Mouse (Mus musculus): ENCODE results near the gene Dnaaf1. TPM values are rescaled to one million over a fixed set of nuclear protein-coding genes. Genes with fewer than 3 reads are reported as not detected.

Gene Dnaaf1
- polyA plus RNA-seq, 2 experiments from 2014 or later, result not detected

DNA sequence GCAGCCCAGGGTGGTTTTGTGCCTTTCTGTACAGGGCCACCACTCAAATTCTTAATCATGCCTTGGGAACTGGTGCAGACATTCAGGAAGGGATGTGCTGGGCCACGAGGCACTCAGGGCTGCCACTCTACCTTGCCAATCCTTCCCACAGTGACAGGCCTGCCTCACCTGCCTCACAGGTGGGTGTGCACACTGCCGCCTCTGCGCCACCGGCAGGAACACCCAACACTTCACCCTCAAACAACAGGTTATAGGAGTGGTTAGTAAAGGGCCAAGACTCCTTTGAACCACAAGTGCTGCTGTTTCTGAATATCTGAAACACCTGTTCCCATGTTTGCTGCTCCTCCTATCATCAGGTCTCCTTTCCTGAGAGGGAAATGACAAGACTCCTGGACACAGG is 2.6 kb upstream of the Dnaaf1 start:
- no peak for ATAC-seq

DNA sequence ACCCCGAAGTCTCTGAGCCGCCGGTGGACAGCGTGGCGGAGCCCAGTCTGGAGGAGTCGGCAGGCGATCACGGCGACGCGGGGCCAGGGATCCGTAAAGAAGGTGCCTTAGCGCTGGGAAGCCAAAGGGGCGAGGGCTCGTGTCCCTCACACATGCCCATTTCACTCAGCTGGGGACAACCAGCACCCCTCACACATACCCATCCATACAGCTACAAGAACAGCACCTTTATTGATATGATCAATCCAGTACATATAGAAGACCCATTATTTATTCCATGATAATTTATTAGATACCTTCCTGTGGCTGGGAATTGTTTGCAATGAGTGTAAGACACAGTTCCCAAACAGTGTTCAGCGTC is 311 bp downstream of the Dnaaf1 start:
- ATAC-seq, result peak; percentile 3

DNA sequence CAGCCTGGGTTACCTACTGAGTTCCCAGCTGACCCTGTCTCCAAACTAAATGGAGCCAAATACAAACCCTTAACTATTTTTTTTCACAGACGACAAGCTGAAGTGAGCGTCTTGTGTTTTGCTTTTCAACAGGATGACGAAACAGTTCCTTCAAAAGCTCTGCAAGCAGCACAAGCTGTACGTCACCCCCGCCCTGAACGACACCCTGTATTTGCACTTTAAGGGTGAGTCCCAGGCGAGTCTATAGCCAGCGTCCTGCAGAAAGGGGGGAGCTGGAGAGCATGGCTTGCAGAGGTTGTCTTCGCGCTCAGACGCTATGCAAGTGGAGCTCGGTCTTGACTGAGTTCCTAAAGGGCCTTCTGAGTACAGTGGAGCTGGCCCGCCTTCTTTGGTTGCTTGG is 4.1 kb downstream of the Dnaaf1 start:
- no peak for ATAC-seq

- ATAC-seq, result no peak
These were observed 5.6 kb downstream of the Dnaaf1 start for GRCm38 (mm10) chr8:119580441-119581161.

- ATAC-seq, result peak; percentile 92
These were observed 10.9 kb downstream of the Dnaaf1 start for GRCm38 (mm10) chr8:119585901-119586300.

- no peak for ATAC-seq
These were observed 13.3 kb downstream of the Dnaaf1 start for GRCm38 (mm10) chr8:119588321-119588720.

DNA sequence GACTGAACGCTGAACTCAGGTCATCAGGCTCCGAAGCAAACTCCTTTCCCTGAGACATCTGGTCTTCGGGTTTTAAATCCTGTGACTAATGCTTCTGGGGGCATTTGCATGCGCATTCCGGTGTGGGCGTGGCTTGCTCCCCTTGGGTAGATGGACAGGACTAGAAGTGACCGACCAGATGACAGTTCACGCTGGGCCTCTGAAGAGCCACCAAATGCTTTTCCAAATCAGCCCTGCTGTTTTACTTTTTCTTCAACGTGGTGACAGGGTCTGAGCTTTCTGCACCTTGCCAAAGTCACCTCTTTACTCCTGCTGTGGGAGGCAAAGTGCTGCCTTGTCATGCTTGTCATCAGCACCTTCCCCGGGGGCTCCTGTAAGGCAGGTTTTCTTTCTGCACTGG is 13.8 kb downstream of the Dnaaf1 start:
- ATAC-seq, result no peak

- ATAC-seq, result no peak
These were observed 15.3 kb downstream of the Dnaaf1 start for GRCm38 (mm10) chr8:119590348-119590747.

- no peak for ATAC-seq
These were observed 16.4 kb downstream of the Dnaaf1 start for GRCm38 (mm10) chr8:119591456-119591855.

DNA sequence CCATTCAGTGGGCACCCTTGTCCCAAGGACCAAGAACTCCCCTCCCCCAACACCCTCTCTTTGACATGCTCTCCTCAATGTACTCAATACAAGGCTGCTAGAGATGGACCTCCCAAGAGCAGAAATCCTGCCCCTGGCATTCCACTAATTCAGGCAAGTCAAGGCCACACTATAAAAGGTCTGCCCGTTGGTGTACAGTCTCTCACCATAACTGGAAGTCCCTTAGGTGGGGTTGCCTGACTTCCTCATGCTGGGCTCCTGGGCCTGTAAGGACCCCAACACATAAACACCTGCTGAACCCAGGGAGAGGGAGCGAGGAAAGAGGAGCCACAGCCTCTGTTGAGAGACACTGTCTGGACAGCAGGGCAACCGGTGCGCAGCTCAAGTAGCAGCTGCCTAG is 28.7 kb downstream of the Dnaaf1 start:
- no peak for ATAC-seq

DNA sequence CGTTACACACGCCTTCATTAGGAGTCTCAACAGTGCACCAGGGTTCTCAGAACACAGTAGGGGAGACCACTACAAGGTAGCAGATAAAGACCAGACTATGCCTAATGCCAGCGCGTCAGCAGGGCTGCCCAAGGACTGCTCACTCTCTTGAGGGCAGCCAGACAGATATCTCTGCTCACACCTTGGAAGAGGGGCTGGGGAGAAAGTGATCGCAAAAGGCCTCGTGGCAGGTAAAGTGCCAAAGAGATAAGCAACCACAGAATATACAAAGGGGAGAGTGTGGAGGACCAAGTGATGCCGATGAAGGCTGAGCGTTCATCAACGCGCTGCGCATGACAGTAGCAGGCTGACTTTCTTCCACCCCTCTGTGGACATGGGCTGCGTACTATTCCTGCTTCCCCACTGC is 29.4 kb downstream of the Dnaaf1 start:
- ATAC-seq, result no peak

DNA sequence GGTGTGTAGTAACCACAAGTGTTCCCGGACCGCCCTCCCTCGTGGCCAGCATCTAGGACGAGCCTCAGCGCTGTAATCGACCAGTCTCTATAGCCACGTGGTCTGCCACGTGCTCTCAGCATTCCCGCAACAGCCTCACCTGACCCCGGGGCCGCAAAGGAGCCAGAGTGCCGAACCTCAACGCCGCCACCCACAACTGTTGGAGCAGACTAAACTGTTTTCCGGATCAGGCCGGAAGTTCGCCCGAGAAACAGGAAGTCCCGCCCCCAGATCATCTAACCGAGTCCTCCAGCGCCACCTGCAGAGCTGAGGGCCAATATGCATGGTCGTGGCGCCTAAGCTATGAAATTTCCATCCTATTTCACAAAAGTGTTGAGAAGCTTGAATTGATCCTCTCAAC is 30.0 kb downstream of the Dnaaf1 start, which contains the start of gene Taf1c:
TSS of gene Taf1c (minus strand) at position 227 of the 400 bp plus-strand sequence.
- ATAC-seq, result peak; percentile 99

GRCm38 (mm10) chr8:119606224-119606623 is 31.2 kb downstream of the Dnaaf1 start:
- no peak for ATAC-seq

- ATAC-seq, result no peak
These were observed 37.4 kb downstream of the Dnaaf1 start, which contains the start of gene Adad2 for GRCm38 (mm10) chr8:119612471-119612870. Adad2 (plus strand) TSS chr8:119612747.

DNA sequence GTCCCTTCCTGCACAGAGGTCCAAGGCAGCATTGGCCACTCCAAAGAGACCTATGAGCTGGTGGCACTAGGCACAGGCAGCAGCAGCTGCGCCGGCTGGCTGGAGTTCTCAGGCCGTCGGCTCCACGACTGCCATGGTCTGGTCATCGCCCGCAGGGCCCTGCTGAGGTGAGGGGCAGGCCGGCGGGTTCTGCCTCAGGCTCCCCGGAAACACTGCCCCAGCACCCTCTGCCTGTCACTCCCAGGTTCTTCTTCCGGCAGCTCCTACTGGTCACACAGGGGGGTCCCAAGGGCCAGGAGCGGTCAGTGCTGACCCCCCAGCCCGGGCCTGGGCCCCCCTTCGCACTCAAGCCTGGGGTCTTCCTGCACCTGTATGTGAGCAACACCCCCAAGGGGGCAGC is 40.1 kb downstream of the Dnaaf1 start:
- ATAC-seq, result no peak

GRCm38 (mm10) chr8:119616358-119616757 is 41.3 kb downstream of the Dnaaf1 start:
- no peak for ATAC-seq

- no peak for ATAC-seq
These were observed 41.8 kb downstream of the Dnaaf1 start for GRCm38 (mm10) chr8:119616811-119617210.

- no peak for ATAC-seq
These were observed 42.6 kb downstream of the Dnaaf1 start for GRCm38 (mm10) chr8:119617586-119617985.

DNA sequence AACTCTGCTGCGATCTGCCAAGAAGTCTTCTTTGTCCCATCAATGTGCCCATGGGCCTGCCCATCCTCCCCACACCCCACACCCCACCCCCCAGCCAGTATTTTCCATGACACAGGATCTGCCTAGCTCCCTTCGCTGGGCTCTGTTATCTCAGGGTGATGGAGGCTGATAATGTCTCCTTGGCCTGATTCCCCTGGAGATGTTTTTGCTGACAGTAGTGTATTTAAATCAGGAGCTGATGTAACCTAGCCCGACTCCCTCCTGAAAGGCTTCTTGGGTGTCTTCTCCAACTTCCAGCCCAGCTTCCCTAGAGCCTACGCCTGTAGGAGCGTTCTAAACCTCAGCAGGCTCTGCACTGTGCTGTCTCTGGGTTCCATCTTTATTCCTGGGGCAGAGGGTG is 43.9 kb downstream of the Dnaaf1 start:
- no peak for ATAC-seq

DNA sequence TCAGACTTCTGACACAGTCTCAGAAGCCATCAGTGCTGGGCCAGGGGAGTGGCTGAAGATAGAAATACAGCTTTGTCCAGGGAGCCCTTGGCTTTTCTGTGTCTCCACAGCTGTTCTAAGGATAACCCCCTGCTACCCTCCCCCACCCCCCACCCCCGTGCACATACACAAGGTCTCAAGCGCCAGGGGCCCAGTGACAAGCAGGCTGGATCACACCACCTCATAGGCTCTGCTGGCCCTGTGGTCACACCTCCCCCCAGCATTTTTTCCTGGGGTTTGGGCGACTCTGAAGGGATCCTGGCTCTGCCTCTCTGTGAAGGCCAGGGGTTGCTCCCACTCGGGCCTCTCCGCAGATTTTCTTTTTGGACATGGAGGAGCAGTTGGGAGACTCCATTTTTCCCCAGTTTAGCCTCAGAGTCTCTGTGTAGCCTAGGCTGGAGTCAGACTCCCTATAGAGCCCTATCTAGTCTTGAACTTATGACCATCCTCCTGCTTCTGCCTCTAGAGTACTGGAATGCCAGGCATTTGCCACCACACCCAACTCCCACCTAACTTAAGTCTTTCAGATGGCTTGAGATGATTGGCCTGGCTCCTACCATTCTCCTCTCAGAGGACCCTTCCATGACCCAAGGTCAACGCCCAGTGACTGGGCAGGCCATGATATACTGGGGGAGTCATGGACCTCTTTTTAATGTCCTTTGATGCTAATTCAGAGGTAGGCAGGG is 45.2 kb downstream of the Dnaaf1 start:
- ATAC-seq, result no peak

- ATAC-seq, result no peak
These were observed 45.9 kb downstream of the Dnaaf1 start for GRCm38 (mm10) chr8:119620848-119621465.

- no peak for ATAC-seq
These were observed 47.5 kb downstream of the Dnaaf1 start for GRCm38 (mm10) chr8:119622555-119622954.

DNA sequence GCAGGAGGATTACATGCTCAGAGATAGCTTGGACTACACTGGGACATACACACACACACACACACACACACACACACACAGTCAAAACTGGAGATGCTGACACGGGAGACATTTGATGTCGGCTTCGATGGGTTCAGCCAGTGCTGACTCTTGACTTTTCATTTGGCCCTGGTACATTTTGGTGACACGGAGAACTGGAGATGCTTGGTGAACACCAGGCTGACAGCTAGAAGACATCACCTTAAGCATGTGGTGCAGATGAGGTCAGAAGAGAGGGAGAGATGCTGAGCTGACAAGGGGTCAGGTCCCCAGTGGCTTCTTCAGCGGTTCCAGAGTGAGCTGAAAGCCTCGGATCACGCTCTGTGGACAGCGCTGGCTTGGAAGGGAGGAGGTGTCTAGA is 48.0 kb downstream of the Dnaaf1 start:
- no peak for ATAC-seq

- no peak for ATAC-seq
These were observed 48.7 kb downstream of the Dnaaf1 start for GRCm38 (mm10) chr8:119623744-119624143.

Data from activated CD4-positive, CD25-positive, alpha-beta regulatory T cell, adult 4 months (primary cell).